Mouse (Mus musculus) hindbrain, embryonic 11.5 days (tissue): ENCODE data around the gene Gpsm2. TPM values are rescaled to one million over a fixed set of nuclear protein-coding genes. Genes with fewer than 3 reads are reported as not detected.
"Not testable (repeated sequence)": the region's sequence is repeated elsewhere in the genome, so short reads cannot be mapped to it uniquely, and the experiment has no call there.

Source experiments
- ATAC-seq: fragments of 200-750 bp; cut with Nextera tagmentation; 2 replicates; pipeline ENCODE4 v1.8.0; 2017; ENCODE audit warnings: mild to moderate bottlenecking, moderate TSS enrichment, moderate library complexity; ENCODE audit not compliant: low FRiP score
- DNase-seq: peaks from one replicate; pipeline ENCODE4 v3.0.0-alpha.2; 2015; ENCODE audit warnings: low spot score
- H3K27ac ChIP-seq: fragments of 300-500 bp; sonication (generic); 2 replicates; pipeline ENCODE4 v1.5.1; 2014; ENCODE audit warnings: mild to moderate bottlenecking, low read depth, low read length
- H3K27me3 ChIP-seq: fragments of 300-500 bp; sonication (generic); 2 replicates; pipeline ENCODE4 v1.6.1; 2014; ENCODE audit warnings: mild to moderate bottlenecking, low read length, moderate library complexity, mixed read lengths; ENCODE audit not compliant: control insufficient read depth, insufficient read depth
- H3K36me3 ChIP-seq: fragments of 300-500 bp; sonication (generic); 2 replicates; pipeline ENCODE4 v1.6.1; 2014; ENCODE audit warnings: mild to moderate bottlenecking, low read length, moderate library complexity, mixed read lengths; ENCODE audit not compliant: control insufficient read depth, insufficient read depth
- H3K4me1 ChIP-seq: fragments of 300-500 bp; sonication (generic); replicated peaks from 2 replicates; pipeline ENCODE4 v1.6.1; 2014; ENCODE audit warnings: low read length, mixed read lengths; ENCODE audit not compliant: control insufficient read depth, insufficient read depth
- H3K4me2 ChIP-seq: fragments of 300-500 bp; sonication (generic); replicated peaks from 2 replicates; pipeline ENCODE4 v1.6.1; 2014; ENCODE audit warnings: mild to moderate bottlenecking, low read depth, low read length
- H3K4me3 ChIP-seq: fragments of 300-500 bp; sonication (generic); 2 replicates; pipeline ENCODE4 v1.5.1; 2014; ENCODE audit warnings: low read depth, low read length
- H3K9ac ChIP-seq: fragments of 300-500 bp; sonication (generic); 2 replicates; pipeline ENCODE4 v1.6.1; 2014; ENCODE audit warnings: low read depth, low read length
- H3K9me3 ChIP-seq: fragments of 300-500 bp; sonication (generic); 2 replicates; pipeline ENCODE4 v1.6.1; 2016; ENCODE audit warnings: low read length; ENCODE audit not compliant: control insufficient read depth
- WGBS: fragments of 180-500 bp; shearing (Covaris S2); extraction: QIAGEN DNeasy Blood & Tissue Kit; methylation state at CpG from one replicate; pipeline ENCODE4 v1.1.7; 2014; 5-methylcytosine and 5-hydroxymethylcytosine counted together
- polyA plus RNA-seq: library from polyadenylated mRNA; unstranded; fragments of >200 nt; fragmentation: Nextera tagmentation; extraction: Ambion mirVana; gene quantifications from 2 replicates; pipeline ENCODE4 v1.2.1, GENCODE M21; 2014

Gpsm2 gene
- polyA plus RNA-seq, 1 experiment from 2014 or later, result 95.3 TPM

- Histone ChIP-seq H3K9ac (no peak overlapping the region), H3K27me3 (no peaks in the 10 kb centered on the region), H3K4me3 (no peak overlapping the region), H3K4me2 (no peak overlapping the region), H3K36me3 (peaks cover 5% of the 10 kb centered on the region), H3K27ac (no peak overlapping the region), H3K4me1 (no peaks in the 10 kb centered on the region), H3K9me3 (no peaks in the 10 kb centered on the region)
- WGBS, result 95% methylated on average over 9 of the region's 9 CpGs
- ATAC-seq (no peak), DNase-seq (no peak)
These were observed 63.5 kb downstream of the Gpsm2 start for GRCm38 (mm10) chr3:108658612-108659011.

DNA sequence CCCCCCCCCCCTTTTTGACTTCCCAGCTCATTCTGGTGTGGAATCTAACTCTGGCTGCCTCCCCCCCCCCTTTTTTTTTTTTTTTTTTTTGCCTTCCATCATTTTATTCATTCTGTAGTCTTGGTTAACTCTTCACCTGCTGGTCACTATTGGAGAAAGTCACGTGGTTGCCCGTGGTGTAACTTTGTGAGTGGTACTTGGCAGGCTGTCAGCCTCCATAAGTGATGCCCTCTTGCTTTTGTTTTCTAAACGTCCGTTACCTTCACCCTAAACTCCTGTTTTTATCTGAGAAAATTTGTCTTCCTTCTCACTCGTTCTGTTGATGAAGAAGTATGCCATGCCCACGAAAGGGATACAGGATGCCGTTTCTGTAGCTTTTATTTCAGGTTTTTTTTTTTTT is 66.6 kb downstream of the Gpsm2 start:
- Histone ChIP-seq H3K4me2 (no peak overlapping the region), H3K9ac (no peak overlapping the region), H3K36me3 (no peaks in the 10 kb centered on the region), H3K27me3 (no peaks in the 10 kb centered on the region), H3K4me3 (no peak overlapping the region), H3K27ac (no peak overlapping the region), H3K9me3 (no peaks in the 10 kb centered on the region), H3K4me1 (no peaks in the 10 kb centered on the region)
- ATAC-seq, result no peak
- 82% methylated on average over 7 of the region's 7 CpGs for WGBS
- no peak for DNase-seq

DNA sequence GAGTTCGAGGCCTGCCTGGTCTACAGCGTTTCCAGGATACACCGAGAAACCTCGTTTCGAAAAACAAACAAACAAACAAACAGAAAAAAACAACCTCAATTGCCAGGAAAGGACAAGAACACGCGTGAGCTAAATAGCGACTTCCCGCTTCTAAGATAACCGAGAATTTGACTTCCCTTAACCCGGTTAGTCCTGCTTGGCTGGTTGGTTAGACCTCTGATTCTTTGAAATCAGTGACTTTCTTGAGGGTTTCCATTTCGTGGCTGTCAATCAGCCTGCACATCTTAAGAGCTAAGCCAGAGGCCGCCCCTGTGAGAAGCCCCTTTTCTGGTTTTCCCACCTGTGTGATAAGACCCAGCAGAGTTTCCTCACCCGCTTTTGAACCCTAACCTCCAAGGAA is 67.5 kb downstream of the Gpsm2 start:
- no peaks in the 10 kb centered on the region for H3K36me3 ChIP-seq
- no peaks in the 10 kb centered on the region for H3K27me3 ChIP-seq
- ATAC-seq (no peak), DNase-seq (peak; percentile 22)
- no peak overlapping the region for H3K27ac ChIP-seq
- peak overlapping the region; percentile 79 for H3K4me3 ChIP-seq
- H3K4me2 ChIP-seq, result peak overlapping the region; percentile 45
- H3K9me3 ChIP-seq, result no peaks in the 10 kb centered on the region
- 26% methylated on average over 14 of the region's 14 CpGs for WGBS
- H3K9ac ChIP-seq, result peak overlapping the region; percentile 90; the same call in 1 of the 2 replicates
- no peaks in the 10 kb centered on the region for H3K4me1 ChIP-seq

GRCm38 (mm10) chr3:108653710-108654379 is 68.3 kb downstream of the Gpsm2 start, which contains the start of gene Clcc1:
Gene Clcc1 (plus strand): TSS chr3:108653913.
- H3K4me1 ChIP-seq, result no peaks in the 10 kb centered on the region
- no peaks in the 10 kb centered on the region for H3K9me3 ChIP-seq
- WGBS, result under 1% methylated on average over 56 of the region's 57 CpGs
- ATAC-seq (peak; percentile 96), DNase-seq (peak; percentile 96)
- no peaks in the 10 kb centered on the region for H3K36me3 ChIP-seq
- peak within 1 kb of the TSS; percentile 79 for H3K4me3 ChIP-seq
- peak within 1 kb of the TSS; percentile 90 for H3K9ac ChIP-seq
- no peaks in the 10 kb centered on the region for H3K27me3 ChIP-seq
- peak within 1 kb of the TSS; percentile 80 for H3K27ac ChIP-seq
- peak within 1 kb of the TSS; percentile 45 for H3K4me2 ChIP-seq

DNA sequence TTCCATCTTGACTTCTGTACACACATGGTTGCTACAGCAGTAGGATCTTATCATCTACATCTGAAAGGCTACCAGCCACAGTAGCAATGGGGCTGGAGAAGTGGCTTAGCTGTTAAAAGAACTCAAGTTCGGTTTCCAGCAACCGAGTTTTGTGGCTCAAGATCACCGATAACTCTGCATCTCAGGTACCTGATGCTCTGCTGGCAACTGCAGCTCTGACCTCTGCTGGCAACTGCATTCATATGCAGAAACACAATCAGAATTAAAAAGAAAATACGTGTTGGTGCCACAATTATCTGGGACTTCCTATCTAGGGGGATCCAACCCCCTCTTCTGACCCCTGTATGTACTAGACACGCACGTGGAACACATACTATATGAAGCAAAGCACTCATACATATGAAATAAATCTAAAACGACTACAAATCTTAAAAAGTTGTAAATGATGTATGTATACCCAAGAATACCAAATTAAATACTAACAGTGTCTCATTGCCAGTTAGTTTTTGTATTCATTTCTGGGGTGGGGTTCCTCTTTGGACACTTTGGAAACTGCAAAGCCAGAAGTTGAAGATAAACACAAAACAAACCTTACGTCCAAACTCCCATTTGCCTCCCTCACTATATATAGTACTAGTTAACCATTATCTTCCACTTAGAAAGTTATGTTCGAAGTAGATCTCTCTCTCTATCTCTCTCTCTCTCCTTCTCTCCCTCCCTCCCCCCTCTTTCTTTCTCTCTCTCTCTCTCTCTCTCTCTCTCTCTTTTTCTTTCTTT is 69.1 kb downstream of the Gpsm2 start:
- H3K4me3 ChIP-seq, result no peak overlapping the region
- no peak overlapping the region for H3K9ac ChIP-seq
- no peaks in the 10 kb centered on the region for H3K36me3 ChIP-seq
- DNase-seq (no peak), ATAC-seq (peak; percentile 40; the same call in 1 of the 2 replicates)
- 26% methylated on average over 9 of the region's 9 CpGs for WGBS
- H3K4me2 ChIP-seq, result no peak overlapping the region; the same call in 1 of the 2 replicates
- no peaks in the 10 kb centered on the region for H3K27me3 ChIP-seq
- no peaks in the 10 kb centered on the region for H3K9me3 ChIP-seq
- no peaks in the 10 kb centered on the region for H3K4me1 ChIP-seq
- no peak overlapping the region for H3K27ac ChIP-seq

GRCm38 (mm10) chr3:108647681-108648080 is 74.4 kb downstream of the Gpsm2 start:
- H3K9ac ChIP-seq, H3K36me3 ChIP-seq, H3K4me2 ChIP-seq, H3K4me3 ChIP-seq, H3K4me1 ChIP-seq, DNase-seq, H3K27ac ChIP-seq, ATAC-seq, H3K9me3 ChIP-seq, H3K27me3 ChIP-seq: not testable (repeated sequence)
- 38% methylated on average over 5 of the region's 5 CpGs for WGBS

DNA sequence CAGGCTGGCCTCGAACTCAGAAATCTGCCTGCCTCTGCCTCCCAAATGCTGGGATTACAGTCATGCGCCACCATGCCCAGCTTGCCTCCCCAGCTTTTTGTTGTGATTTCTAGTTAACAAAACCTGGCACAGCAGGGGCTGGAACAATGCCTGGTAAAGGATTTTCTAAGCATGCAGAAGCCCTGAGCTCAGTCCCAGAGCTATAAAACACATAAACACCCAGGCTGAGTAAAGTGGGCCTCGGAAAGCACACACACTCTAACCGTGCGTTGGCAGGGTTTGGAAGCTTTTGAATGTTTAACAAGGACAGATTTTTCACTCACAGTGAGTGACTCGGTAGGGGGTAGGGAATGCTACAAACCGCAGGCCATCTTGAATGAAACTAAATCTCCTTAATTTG is 76.1 kb downstream of the Gpsm2 start:
- no peak overlapping the region for H3K4me2 ChIP-seq
- no peaks in the 10 kb centered on the region for H3K36me3 ChIP-seq
- no peak overlapping the region for H3K4me3 ChIP-seq
- ATAC-seq, result no peak
- no peak overlapping the region for H3K27ac ChIP-seq
- no peaks in the 10 kb centered on the region for H3K4me1 ChIP-seq
- H3K9me3 ChIP-seq, result no peaks in the 10 kb centered on the region
- H3K9ac ChIP-seq, result no peak overlapping the region
- 57% methylated on average over 7 of the region's 7 CpGs for WGBS
- no peak for DNase-seq
- no peaks in the 10 kb centered on the region for H3K27me3 ChIP-seq

DNA sequence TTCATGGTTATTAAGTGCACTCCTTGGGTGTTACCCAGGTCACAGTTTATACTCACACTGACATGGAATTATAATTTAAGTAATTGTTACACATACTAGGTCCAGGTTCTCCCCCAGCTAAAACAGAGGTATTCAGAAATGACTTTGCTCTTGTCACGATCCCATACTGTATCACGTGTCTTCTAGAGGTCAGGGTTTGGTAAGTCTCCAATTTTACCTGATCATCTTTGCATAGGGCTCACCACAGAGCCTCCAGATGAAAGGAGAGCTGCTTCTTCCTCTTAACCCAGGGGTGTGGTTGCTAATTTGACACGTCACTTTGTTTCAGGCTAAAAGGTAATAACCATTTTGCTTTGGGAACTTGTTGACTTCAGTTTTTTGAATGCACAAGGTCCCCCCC is 77.3 kb downstream of the Gpsm2 start:
- ATAC-seq, result no peak
- Histone ChIP-seq H3K36me3 (no peaks in the 10 kb centered on the region), H3K27ac (no peak overlapping the region), H3K9me3 (no peaks in the 10 kb centered on the region), H3K4me1 (no peaks in the 10 kb centered on the region), H3K4me3 (no peak overlapping the region), H3K27me3 (no peaks in the 10 kb centered on the region), H3K9ac (no peak overlapping the region), H3K4me2 (no peak overlapping the region)
- 94% methylated on average over 3 of the region's 3 CpGs for WGBS
- no peak for DNase-seq

- Histone ChIP-seq H3K27me3 (no peaks in the 10 kb centered on the region), H3K27ac (no peak overlapping the region), H3K4me1 (no peaks in the 10 kb centered on the region), H3K4me3 (no peak overlapping the region), H3K9me3 (no peaks in the 10 kb centered on the region), H3K9ac (no peak overlapping the region), H3K36me3 (no peaks in the 10 kb centered on the region), H3K4me2 (no peak overlapping the region)
- ATAC-seq (no peak), DNase-seq (no peak)
- 91% methylated on average over 4 of the region's 4 CpGs for WGBS
These were observed 81.1 kb downstream of the Gpsm2 start for GRCm38 (mm10) chr3:108640998-108641397.
